Mouse (Mus musculus) neural tube, embryonic 12.5 days (tissue): ENCODE data around the gene Tada2a. TPM values are rescaled to one million over a fixed set of nuclear protein-coding genes. Genes with fewer than 3 reads are reported as not detected.
A peak's percentile ranks its signal among the peaks of the same experiment; 100 is the strongest.

Source experiments
- ATAC-seq: fragments of 200-750 bp; cut with Nextera tagmentation; 2 replicates; pipeline ENCODE4 v1.8.0; 2017; ENCODE audit warnings: low read depth, mild to moderate bottlenecking, moderate TSS enrichment, moderate library complexity; ENCODE audit not compliant: low FRiP score
- H3K27ac ChIP-seq: fragments of 300-500 bp; sonication (generic); 2 replicates; pipeline ENCODE4 v1.5.1; 2016
- H3K27me3 ChIP-seq: fragments of 300-500 bp; sonication (generic); replicated peaks from 2 replicates; pipeline ENCODE4 v1.6.1; 2016; ENCODE audit warnings: mild to moderate bottlenecking
- H3K36me3 ChIP-seq: fragments of 300-500 bp; sonication (generic); 2 replicates; pipeline ENCODE4 v1.6.1; 2016; ENCODE audit warnings: mild to moderate bottlenecking
- H3K4me1 ChIP-seq: fragments of 300-500 bp; sonication (generic); 2 replicates; pipeline ENCODE4 v1.6.1; 2016
- H3K4me2 ChIP-seq: fragments of 300-500 bp; sonication (generic); replicated peaks from 2 replicates; pipeline ENCODE4 v1.6.1; 2016; ENCODE audit warnings: mild to moderate bottlenecking
- H3K4me3 ChIP-seq: fragments of 300-500 bp; sonication (generic); 2 replicates; pipeline ENCODE4 v1.5.1; 2016
- H3K9ac ChIP-seq: fragments of 300-500 bp; sonication (generic); 2 replicates; pipeline ENCODE4 v1.6.1; 2016; ENCODE audit warnings: mild to moderate bottlenecking
- H3K9me3 ChIP-seq: fragments of 300-500 bp; sonication (generic); 2 replicates; pipeline ENCODE4 v1.6.1; 2016; ENCODE audit warnings: mild to moderate bottlenecking
- WGBS: fragments of 180-500 bp; shearing (Covaris S2); methylation state at CpG from one replicate; pipeline ENCODE4 v1.1.7; 2016; 5-methylcytosine and 5-hydroxymethylcytosine counted together
- polyA plus RNA-seq: library from polyadenylated mRNA; unstranded; fragments of >200 nt; fragmentation: Nextera tagmentation; extraction: Ambion mirVana; gene quantifications from 2 replicates; pipeline ENCODE4 v1.2.1, GENCODE M21; 2016

Tada2a gene
- polyA plus RNA-seq, 1 experiment from 2014 or later = 31.3 TPM

DNA sequence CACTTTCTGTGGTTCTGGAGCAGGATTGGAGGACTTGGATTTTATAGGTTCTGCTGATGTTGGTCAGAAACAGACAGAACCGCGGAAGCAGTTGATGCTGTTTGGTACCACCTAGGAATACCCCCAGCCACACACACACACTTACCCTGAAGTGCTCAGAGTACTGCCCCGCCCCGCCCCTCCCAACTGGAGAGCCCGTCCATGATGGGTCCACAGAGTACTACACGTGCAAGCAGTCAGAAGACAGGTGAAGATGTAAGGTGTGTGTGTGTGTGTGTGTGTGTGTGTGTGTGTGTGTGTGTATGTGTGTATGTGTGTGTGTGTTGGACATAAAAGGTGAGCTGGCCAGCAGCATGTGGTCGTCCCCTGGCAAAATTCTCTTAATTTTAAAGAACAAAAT, 76.3 kb downstream of the Tada2a start:
- H3K36me3 ChIP-seq = no peaks in the 10 kb centered on the region
- H3K27ac ChIP-seq = no peak overlapping the region
- peaks cover 13% of the 10 kb centered on the region; the same call in 1 of the 2 replicates for H3K4me1 ChIP-seq
- H3K4me3 ChIP-seq = no peak overlapping the region
- no peak overlapping the region for H3K4me2 ChIP-seq
- no peak overlapping the region for H3K9ac ChIP-seq
- H3K9me3 ChIP-seq = 0 out of 2 replicates have a peak, but pooled peaks cover 7% of the 10 kb centered on the region
- no peaks in the 10 kb centered on the region for H3K27me3 ChIP-seq
- no peak for ATAC-seq
- WGBS = 88% methylated on average over 7 of the region's 7 CpGs

DNA sequence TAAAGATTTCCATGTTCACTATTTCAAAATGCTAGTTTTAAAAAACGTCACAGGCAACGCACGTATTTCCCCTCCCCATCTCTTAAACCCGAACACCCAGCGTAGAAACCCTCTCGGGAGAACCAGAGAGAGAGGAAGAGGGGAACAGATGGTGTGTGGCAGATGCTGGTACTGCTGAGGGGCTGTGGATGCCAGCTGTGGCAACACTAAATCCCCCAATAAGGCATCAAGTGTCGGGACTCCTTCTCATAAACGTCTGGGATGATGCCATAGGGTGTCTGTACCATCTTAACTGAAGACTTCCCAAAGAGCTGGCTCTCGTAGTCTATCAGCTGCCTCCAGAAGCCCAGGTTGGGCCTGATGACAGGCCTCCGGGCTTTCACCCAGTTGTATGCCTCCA, 81.0 kb downstream of the Tada2a start:
- WGBS = 70% methylated on average over 10 of the region's 10 CpGs
- Histone ChIP-seq H3K4me1 (peaks cover 22% of the 10 kb centered on the region), H3K9ac (no peak overlapping the region), H3K4me3 (no peak overlapping the region), H3K4me2 (no peak overlapping the region), H3K9me3 (no peaks in the 10 kb centered on the region), H3K27ac (no peak overlapping the region), H3K36me3 (no peaks in the 10 kb centered on the region), H3K27me3 (no peaks in the 10 kb centered on the region)
- no peak for ATAC-seq

DNA sequence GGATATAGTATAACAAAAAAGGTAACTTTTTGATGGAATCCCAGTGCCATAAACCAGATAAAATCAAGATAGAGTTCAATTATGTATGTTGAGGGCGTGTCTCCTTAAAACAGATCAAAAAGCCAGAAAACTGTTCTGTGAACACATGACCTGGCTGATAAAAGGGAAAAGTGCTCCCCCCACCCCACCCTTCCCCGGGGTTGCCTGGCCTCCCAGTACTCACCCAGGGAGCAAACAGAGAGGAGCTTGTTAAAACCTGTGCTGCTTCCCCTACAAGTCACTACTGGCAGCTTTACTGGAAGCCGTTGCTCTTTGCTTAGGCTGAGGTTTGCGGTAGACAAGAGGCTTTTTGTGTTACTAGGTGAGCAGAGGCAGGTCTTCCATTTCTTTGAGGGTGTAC, 82.1 kb downstream of the Tada2a start:
- ATAC-seq = no peak
- WGBS = 78% methylated on average over 4 of the region's 4 CpGs
- no peak overlapping the region for H3K27ac ChIP-seq
- H3K9ac ChIP-seq = no peak overlapping the region
- H3K4me2 ChIP-seq = no peak overlapping the region
- no peaks in the 10 kb centered on the region for H3K9me3 ChIP-seq
- H3K27me3 ChIP-seq = no peaks in the 10 kb centered on the region
- peaks cover 31% of the 10 kb centered on the region for H3K4me1 ChIP-seq
- no peak overlapping the region for H3K4me3 ChIP-seq
- no peaks in the 10 kb centered on the region for H3K36me3 ChIP-seq

DNA sequence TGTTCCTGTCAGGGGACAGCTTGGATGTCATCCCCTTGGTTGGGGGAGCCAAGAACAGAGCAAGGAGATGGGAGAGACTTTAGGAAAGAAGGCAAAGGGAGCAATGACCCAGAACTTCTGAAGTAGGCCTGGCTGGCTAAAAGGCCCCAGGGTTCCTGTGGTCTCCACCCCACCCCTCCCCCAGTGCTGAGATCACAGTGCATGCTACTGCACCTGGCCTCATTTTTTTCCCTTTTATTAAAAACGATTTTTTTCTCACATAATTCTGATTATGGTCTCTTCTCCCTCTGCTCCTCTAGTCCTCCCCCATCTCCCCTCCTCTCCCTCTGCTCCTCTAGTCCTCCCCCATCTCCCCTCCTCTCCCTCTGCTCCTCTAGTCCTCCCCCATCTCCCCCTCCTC, 84.4 kb downstream of the Tada2a start:
- ATAC-seq = no peak
- Histone ChIP-seq H3K4me2 (no peak overlapping the region), H3K9me3 (no peaks in the 10 kb centered on the region), H3K4me3 (no peak overlapping the region), H3K27me3 (no peaks in the 10 kb centered on the region; the same call in 1 of the 2 replicates), H3K4me1 (peaks cover 34% of the 10 kb centered on the region), H3K36me3 (peaks cover 17% of the 10 kb centered on the region), H3K9ac (no peak overlapping the region), H3K27ac (no peak overlapping the region)
- 26% methylated on average over 1 of the region's 1 CpGs for WGBS

DNA sequence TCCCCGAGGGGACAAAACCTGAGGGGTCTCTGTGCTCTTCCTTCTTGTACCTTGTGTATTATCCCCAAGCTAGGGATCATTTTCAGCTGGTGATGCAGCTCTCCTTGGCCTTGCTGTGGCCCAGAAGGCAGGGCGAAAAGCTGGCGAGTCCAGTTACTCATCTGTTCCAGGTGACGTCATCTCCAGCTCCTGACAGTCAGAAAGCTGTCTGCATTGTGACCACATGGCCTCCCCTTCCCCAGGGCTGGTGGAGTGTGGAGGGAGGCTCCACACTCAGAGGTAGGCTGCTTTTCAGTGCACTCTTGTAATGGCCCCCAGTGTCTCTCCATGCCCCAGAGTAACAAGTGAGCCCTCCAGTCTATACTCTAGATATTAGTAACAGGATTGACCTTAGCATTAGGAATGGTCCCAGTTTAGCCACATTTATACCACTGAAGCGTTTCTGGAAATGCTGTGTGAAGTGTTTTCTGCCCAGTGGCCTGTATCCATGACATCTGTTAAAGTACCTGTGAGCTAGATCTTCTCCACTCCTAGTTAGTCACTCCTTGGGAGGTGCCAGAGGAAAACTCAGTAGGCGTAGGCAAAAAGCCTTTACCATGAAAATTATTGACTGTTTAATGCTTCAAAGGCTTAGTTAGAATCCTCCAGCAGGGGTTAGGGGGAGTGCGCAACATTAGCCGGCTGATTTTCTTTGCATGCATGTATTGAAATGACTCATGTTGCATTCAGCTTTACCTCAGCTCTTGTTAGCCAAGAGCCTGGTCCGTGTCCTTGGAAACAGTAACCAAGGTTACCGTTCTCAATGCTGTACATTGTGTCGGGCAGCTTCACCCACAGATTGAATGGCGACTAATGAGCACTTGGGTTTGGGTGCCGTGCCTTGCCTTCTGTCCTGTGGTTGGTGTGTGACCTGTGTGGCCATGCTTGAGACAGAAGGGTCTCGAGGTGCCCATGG, 86.3 kb downstream of the Tada2a start:
- no peaks in the 10 kb centered on the region; the same call in 1 of the 2 replicates for H3K27me3 ChIP-seq
- WGBS = 28% methylated on average over 14 of the region's 14 CpGs
- no peak overlapping the region for H3K27ac ChIP-seq
- H3K4me1 ChIP-seq = peaks cover 29% of the 10 kb centered on the region
- ATAC-seq = peak; percentile 93
- no peak overlapping the region for H3K4me3 ChIP-seq
- no peaks in the 10 kb centered on the region for H3K9me3 ChIP-seq
- H3K4me2 ChIP-seq = peak overlapping the region; percentile 21
- H3K36me3 ChIP-seq = peaks cover 34% of the 10 kb centered on the region
- no peak overlapping the region for H3K9ac ChIP-seq

DNA sequence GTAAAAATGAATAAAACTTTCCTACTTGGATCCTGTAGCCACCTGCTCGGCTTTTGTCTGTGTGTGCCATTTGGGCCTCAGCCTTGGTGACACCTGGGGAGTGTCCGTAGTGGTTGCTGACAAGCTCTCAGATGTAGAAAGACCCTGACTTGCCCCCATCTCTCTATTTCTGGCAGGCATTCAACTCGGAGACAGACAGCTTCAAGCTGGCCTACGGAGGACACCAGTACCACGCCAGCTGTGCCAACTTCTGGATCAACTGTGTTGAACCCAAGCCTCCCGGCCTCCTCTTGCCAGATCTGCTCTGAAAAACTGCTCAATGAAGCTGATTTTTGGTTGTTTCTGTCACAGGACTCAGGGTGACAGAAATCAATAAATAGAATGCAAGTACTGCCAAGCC, 88.8 kb downstream of the Tada2a start:
- 90% methylated on average over 6 of the region's 6 CpGs for WGBS
- H3K4me1 ChIP-seq = peaks cover 29% of the 10 kb centered on the region
- no peak overlapping the region for H3K4me2 ChIP-seq
- peaks cover 44% of the 10 kb centered on the region for H3K36me3 ChIP-seq
- no peak overlapping the region for H3K27ac ChIP-seq
- no peak overlapping the region for H3K9ac ChIP-seq
- no peak overlapping the region for H3K4me3 ChIP-seq
- H3K27me3 ChIP-seq = no peaks in the 10 kb centered on the region; the same call in 1 of the 2 replicates
- H3K9me3 ChIP-seq = no peaks in the 10 kb centered on the region
- no peak for ATAC-seq

DNA sequence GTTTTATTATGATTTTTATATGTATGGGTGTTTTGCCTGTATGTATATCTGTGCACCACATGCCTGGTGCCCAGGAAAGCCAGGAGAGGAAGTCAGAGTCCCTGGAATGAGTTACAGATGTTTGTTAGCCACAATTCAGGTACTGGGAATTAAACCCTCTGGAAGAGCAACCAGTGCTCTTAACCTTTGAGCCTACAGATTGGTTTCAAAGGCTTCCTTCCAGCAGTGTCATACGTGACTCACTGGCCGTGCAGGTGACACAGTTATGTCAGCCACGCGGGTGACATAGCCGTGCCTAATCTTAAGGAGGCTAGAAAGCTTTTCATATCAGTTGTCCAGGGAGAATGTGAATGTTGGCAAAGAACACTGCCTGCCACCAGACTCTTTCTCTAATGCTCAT, 95.7 kb downstream of the Tada2a start:
- WGBS = 91% methylated on average over 5 of the region's 5 CpGs

DNA sequence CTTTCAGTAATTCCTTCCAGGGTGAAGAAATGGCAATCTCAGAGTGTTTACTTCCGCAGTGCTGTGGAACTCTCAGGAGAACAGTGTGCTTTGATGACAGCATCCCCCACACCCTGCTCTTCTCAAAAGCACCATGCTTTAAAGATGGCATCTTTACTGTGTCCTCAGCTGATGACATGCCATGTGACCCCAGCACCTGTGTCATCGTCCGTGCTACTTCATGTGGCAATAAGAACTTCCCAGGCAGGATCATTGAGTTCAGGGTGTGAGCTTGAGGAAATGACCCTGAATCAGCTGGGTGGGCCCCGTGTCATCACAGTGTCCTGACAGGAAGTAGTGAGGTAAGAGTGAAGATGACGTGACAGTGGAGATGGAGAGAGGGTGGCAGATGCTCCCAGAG, 96.8 kb downstream of the Tada2a start:
- no peaks in the 10 kb centered on the region for H3K9me3 ChIP-seq

More for the DNA sequence above, 95.7 kb downstream of the Tada2a start:
- Histone ChIP-seq H3K4me3 (no peak overlapping the region), H3K36me3 (peaks cover 64% of the 10 kb centered on the region), H3K27me3 (no peaks in the 10 kb centered on the region), H3K9ac (no peak overlapping the region), H3K9me3 (no peaks in the 10 kb centered on the region), H3K27ac (no peak overlapping the region), H3K4me1 (no peaks in the 10 kb centered on the region), H3K4me2 (no peak overlapping the region)
- ATAC-seq = no peak

DNA sequence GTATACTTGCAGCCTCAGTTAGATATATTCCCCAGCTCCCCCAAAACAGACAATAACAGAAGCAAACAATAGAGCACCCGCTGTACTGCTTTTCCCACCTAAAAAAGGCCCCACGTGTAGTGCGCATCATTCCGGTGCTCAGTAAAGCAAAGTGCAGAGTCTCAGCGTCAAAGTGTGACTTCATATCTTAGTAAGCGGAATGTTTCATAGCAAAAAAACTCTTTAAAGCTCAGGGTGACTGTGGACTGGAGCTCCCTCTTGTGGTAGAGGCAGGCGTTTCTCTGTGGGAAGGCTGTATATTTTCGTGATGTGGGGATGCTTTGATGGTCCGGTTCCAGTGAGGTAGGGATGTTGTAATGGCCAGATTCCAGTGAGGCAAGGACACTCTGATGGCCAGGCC, 97.4 kb downstream of the Tada2a start:
- Histone ChIP-seq H3K4me1 (no peaks in the 10 kb centered on the region), H3K4me2 (no peak overlapping the region), H3K27ac (no peak overlapping the region), H3K4me3 (no peak overlapping the region), H3K27me3 (no peaks in the 10 kb centered on the region), H3K9me3 (no peaks in the 10 kb centered on the region), H3K9ac (no peak overlapping the region), H3K36me3 (peaks cover 72% of the 10 kb centered on the region)
- 57% methylated on average over 9 of the region's 9 CpGs for WGBS
- ATAC-seq = no peak

More for the DNA sequence above, 96.8 kb downstream of the Tada2a start:
- WGBS = 84% methylated on average over 5 of the region's 5 CpGs
- no peaks in the 10 kb centered on the region for H3K4me1 ChIP-seq
- no peak overlapping the region for H3K4me3 ChIP-seq
- H3K27ac ChIP-seq = no peak overlapping the region
- H3K36me3 ChIP-seq = peaks cover 67% of the 10 kb centered on the region
- no peak overlapping the region for H3K4me2 ChIP-seq
- H3K9ac ChIP-seq = no peak overlapping the region
- ATAC-seq = no peak
- no peaks in the 10 kb centered on the region for H3K27me3 ChIP-seq

Other genes starting within 250 kb of the Tada2a start
- 32.9 and 38.4 TPM in 2 replicates for gene Ddx52, start 187.5 kb downstream of the Tada2a start, polyA plus RNA-seq
- 26.3 and 27.9 TPM in 2 replicates for gene Synrg, start 165.2 kb downstream of the Tada2a start, polyA plus RNA-seq
- gene Dusp14, start 60.3 kb downstream of the Tada2a start, polyA plus RNA-seq = 10.9 and 12.4 TPM in 2 replicates
- 24.8 and 29.0 TPM in 2 replicates for gene Acaca, start 72 bp upstream of the Tada2a start, polyA plus RNA-seq
- not detected in 2 replicates for gene Gm11437, start 37.9 kb upstream of the Tada2a start, polyA plus RNA-seq